Mouse (Mus musculus) frontal cortex, postnatal 25 days (tissue): Measurements from ENCODE around the gene Prickle4.

Source experiments
- DNase-seq, 2 experiments: peaks; one replicate each; pipeline ENCODE4 v3.0.0; 2022; ENCODE audit warnings: low spot score in 2 of 2

Prickle4 gene

DNA sequence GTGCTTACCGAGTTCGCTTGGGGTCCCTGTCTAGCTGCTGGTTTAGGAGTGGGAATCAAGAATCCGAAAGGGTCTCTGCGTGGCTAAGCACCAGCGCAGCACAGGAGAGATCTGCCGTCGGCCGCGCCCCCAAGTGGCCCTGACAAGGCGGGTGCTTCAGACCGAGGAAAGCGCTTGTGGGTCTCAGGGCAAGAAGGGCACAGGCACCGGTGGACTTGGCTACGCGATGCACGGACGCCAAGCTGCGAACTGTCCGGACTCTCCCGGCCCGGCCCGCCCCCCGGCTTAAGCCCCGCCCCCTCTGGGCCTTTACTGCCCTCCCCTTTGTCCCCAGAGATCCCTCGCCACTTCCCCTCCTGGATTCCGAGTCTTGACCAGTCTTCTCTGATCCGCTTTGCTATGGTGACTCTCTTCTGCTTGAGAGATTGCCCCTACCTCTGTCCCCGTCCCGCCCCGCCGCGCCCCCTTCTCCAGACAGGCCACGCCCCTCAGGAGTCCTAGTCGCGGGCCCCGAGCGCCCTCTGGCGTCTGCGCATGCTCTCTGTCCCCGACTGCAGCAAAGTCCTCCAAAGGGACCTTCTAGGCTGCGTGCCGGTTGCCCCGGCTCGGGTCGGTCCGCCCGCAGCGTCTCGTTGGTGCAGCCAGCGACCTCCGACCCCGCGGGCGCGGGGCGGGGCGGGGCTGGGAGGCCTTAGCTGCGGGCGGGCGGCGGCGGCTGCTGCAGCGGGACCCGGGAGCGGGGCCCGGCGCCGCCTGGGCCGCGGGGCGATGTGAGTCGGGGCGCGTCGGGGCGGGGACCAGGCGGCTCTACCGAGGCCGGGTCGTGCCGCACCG, at the start of gene Prickle4:
Gene Prickle4, minus strand, starts transcription at position 234 of the 834 bp plus-strand sequence.
- peak; percentile 92 to 96 for DNase-seq

GRCm38 (mm10) chr17:47744086-47744485, 49.5 kb upstream of the Prickle4 start:
- no peak for DNase-seq

DNA sequence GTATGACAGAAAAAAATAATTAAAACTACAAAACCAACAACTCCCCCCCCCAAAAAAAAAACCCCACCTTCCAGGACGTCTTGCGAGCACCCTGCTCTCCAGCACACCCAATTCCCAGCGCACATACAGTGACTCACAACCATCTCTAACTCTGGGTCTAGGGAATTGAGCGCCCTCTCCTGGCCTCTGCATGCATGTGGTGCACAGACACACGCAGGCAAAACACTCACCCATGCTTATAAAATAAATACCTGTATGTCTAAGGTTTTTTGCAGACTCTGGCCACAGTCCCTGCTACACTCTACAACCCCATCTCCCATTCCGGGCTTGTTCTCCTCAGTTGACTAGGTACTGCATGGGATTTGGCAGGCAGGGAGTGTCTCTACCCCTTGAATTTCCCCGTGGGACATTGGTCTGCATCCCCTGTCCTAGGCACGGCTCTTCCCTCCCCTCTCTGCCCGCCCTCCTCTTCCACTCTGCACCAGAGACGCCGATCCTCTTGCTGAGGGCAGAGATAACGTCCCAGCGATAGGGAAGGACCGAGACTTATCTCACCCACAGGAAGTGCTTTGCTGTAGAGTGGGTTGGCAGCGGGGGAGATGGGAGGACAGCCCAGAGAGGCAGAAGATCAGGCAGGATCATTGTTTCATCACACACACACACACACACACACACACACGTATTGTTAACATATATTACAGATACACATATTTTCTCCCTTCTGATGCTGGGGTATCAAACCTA, 48.6 kb upstream of the Prickle4 start:
- no peak for DNase-seq

DNA sequence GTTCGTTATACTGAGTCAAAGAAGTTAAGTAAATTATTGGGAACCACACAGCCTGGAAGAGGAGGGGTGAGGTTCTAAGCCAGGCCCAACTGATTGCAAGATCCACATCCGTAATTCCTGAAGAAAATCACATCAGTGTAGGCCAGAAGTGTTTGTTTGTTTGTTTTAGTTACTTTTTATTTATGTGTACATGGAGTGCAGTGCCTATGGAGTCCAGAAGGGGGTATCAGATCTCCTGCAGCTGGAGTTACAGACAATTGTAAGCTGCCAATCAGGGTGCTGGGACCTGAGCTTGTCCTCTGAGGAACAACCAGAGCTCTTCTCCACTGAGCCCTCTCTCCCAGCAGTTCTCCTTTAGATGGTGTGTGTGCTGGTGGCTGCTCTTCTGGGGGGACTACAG, 45.6 kb upstream of the Prickle4 start:
- no peak for DNase-seq

- DNase-seq: no peak
Observed at GRCm38 (mm10) chr17:47738879-47739798, 44.6 kb upstream of the Prickle4 start.

DNA sequence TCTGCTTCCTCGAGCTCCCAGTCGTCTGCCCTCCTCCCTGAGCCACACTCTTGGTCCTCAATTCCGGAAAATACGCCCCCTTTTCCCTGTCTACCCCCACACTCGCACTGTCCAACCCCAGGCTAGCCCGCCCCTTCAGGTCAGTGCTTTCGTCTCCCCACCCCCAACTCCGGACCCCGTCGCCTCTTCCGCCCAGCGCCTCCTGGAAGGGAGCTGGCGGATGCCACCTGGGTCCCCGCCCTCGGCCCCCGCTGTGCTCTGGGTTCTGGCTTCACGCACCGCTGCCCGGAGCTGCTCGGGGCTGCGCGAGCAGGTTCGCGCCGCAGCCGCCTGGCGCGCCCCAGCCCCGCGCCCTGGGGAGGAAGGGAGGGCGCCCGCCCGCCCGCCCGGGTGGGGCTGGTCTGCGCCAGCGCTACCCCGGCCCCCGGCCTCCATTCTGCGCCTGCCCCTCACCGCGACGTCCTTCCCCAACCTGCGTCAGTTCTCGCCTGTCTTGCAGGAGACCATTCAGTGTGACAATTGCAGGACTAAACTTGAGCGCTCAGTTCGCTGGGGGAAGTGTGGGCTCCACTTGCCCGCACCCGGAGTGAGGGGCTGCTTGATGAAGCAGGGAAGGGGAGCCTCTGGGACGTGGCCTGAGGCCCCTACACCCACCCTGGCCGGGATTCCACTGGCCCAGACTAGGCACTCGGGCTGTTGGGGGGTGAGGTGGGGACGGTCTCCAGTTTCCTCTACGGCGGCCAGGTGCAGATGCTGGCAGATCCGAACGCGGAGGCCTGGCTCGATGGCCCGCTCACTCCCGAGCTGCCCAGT, 43.7 kb upstream of the Prickle4 start:
- DNase-seq: no peak

DNA sequence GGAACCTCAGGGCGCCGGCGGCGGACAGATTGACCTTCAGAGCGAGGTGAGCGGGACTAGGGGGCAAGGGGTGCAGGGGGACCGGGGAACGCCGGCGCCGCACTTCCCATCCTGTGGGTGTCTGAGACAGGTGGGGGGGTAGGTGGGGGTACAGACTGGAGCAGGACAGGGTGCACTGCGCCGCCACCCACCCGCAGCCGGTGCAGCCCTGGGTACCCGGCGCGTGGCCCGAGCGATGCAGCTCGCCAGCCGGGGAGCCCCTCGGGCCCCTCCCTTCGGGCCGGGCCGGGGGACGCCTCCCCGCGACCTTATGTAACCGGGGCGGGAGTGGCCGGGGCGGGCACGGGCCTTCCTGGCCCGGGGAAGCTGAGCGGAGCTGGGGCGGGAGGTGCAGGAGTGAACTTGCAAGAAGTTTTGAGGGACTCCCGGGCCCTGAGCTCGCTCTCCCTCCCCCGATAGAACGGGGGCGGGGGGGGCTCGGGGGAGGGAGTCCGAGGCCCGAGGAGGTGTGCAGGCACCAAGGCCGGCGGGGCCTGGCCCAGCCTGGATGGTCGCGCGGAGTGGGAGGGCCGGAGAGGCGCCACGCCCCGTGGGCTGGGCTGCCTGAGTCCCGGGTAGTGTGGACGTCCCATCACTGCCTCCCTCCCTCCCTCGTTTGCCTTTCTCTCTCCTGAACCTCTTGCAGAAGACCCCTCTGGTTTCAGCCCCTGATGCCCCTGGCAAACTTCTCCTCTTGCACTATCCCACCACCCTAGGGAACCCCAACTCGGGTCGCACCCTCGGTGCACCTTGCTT, 42.9 kb upstream of the Prickle4 start:
- peak; percentile 48 to 54 for DNase-seq

DNA sequence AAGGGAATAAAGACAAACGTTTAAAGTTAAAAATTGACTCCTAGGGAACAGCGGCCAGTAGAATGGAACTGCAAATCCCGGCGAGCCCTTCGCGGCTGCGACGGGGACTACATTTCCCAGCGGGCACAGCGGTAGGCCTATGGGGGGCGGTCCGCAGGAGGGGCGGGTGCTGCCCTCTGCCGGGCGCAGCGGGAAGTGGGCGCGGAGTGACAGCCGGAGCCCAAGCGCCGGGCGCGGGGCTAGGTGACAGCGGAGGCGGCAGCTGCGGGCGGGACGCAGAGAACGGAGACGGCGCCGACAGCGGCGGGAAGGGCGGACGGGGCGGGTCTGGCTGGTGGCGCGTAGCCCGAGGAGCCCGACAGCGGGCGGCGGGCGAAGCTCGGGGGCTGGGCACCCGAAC, 42.3 kb upstream of the Prickle4 start, which contains the start of gene Tfeb:
Gene Tfeb, plus strand, starts transcription at position 175 of the 400 bp plus-strand sequence.
- DNase-seq: peak; percentile 95 to 98

- DNase-seq: no peak
Observed at GRCm38 (mm10) chr17:47735553-47736100, 41.1 kb upstream of the Prickle4 start.

DNA sequence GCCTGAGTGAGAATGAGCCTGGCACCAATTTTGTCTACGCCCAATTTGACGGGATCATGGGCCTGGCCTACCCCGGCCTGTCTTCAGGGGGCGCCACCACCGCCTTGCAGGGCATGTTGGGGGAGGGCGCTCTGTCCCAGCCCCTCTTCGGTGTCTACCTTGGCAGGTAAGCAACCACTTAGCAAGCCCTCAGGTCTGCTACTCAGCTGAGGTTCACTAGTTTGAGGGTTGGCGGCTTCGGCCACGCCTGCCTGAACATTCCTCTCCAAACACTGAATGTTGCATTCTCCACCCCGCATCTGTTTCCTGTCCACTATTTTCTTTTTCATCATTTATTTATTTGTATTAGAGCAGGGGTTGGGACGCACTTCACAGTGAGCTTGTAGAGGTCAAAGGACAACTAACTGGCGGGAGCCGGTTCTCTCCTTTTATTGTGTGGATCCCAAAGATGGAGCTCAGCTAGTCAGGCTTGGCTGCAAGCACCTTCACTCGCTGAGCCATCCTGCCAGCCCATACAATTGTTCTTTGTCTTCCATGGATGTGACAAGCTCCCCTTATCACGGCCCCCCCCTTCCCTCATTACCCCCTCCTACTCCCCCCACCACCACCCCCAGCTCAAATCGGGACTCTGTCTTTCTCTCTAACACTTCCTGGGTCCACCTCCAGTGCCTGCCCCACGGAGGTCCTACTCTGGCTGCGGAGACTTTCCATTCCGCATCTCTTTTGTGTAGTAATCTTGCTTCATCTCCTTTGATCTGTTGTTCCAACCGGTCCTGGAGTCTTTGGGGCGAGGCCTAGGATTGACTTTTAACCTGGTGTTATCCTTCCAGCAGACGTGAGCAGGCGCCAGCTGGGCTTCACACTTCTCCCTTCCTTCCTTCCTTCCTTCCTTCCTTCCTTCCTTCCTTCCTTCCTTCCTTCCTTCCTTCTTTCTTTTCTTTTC, 36.4 kb upstream of the Prickle4 start:
- DNase-seq: no peak

DNA sequence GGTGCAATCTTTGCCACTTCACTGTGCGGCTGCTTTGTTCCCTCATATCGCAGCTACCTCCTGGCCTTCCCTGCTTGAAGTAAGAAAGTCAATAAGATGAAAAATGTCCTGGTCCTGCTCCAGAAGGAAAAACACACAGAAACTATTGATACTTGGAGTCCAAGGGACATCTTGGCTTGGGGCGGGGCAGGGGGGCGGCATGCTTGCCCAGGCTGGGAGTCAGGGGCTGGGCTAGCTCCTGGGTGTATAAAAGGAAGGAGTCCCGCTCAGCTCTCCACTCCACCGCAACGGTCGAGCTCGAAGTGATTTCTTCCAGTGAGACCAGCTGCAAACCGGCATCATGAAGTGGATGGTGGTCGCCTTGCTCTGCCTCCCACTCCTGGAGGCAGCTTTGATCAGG, 32.0 kb upstream of the Prickle4 start, which contains the start of gene Pgc:
Gene Pgc, plus strand, starts transcription at position 277 of the 400 bp plus-strand sequence.
- DNase-seq: no peak

DNA sequence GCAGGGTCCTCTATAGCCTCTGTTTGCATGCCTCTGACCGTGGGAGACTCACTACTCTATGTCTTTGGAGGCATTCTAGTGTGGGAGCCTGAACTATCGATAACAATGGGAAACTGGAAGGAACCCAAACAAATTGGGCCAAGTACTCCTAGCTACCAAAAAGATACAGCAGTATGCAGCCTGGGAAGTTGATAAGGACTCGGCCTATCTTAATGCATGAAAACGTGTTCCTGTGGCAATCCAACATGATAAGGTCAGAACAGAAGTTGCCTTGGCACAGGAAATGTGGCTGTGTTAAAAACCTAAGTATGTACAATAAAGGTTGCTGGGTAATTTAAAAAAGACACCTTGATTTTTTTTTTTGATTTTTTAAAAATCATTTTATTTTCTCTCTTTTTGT, 26.6 kb upstream of the Prickle4 start:
- DNase-seq: no peak

DNA sequence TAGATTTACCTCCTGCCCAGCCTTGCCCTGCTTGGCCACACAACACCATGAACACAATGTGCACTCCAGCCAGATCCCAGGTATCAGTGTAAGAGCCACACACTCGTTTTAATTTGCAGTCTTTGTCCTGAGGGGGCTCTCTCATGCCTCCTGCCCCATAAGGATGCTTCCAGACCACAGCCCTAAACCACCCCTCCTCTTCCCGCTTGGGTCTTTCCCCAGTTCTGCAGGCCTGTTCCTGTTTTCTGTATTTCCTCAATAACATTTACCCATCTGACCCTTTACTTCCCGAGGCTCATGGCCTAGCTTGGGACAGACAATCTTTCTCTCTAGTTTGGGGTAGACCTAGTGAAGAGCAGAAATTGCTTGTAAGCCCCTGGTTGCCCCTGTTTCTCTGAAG, 20.5 kb upstream of the Prickle4 start:
- DNase-seq: no peak

DNA sequence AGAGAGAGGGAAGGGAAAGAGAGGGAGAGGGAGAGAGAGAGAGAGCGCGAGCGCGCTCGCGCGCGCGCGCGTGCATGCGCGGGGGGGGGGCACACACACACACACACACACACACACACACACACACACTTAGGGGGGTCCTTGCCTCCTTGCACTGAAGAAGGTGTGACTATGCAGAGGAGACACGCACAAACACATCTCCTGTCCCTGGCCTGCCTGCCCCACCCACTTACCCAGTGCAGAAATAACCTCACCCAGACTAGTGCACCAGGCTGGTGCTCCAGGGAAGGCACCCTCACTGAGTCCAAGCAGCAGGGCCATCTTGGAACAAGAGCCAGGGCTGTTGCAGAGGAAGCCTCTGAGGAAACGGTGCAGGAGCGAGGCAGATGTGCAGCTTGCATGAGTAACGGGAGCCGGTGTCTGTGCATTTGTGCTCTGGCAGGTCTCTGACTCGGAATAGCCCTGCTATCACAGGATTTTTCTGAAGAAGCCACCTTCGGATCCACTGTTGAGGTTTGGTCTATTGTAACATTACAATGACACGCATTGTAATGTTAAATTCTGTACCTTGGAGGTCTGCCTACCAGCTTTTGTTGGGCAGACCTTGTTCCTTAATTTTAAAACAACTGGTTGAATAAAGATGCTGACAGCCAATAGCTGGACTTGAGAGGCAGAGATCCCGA, 18.5 kb upstream of the Prickle4 start:
- DNase-seq: no peak

GRCm38 (mm10) chr17:47711883-47712282, 17.3 kb upstream of the Prickle4 start:
- DNase-seq: no peak

GRCm38 (mm10) chr17:47710036-47710435, 15.5 kb upstream of the Prickle4 start:
- DNase-seq: no peak

DNA sequence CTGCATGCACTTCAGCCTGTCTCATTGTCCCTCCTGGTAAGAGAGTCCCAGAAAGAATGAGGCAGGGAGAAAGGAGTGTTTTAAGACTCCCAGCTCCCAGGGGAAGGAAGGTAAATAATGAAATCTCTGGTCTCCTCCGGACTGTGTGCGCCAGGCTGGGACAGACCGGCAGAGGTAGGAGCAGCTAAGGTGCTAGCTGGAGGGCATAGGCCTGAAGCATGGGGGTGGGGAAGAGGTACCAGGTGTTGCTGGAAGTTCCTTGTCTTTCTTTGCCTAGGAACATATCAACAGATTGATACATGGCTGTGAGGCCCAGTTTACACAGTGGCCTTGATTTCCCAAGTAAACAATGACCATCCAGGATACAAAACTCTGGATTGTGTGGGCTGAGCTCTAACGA, 14.4 kb upstream of the Prickle4 start:
- no peak for DNase-seq

GRCm38 (mm10) chr17:47707961-47708360, 13.4 kb upstream of the Prickle4 start:
- no peak for DNase-seq
